Mouse (Mus musculus): ENCODE results near the gene Vdac2.

- TF ChIP-seq CTCF (IDR thresholded peaks at IDR 0.05; ENCODE audit: control insufficient read depth, insufficient read depth, low read length) (no peak), POLR2A (IDR thresholded peaks at IDR 0.05; ENCODE audit: borderline replicate concordance, control insufficient read depth, low read depth, low read length) (no peak)
Measured at GRCm38 (mm10) chr14:21856886-21857285, 31.8 kb downstream of the Vdac2 start.
